Mouse (Mus musculus) bone marrow, adult 2 months (tissue): ENCODE measurements around the gene Nme9. TPM values are rescaled to one million over a fixed set of nuclear protein-coding genes. Genes with fewer than 3 reads are reported as not detected.

Source experiments
- H3K27ac ChIP-seq: fragments of 200-500 bp; 2 replicates; pipeline ENCODE4 v1.5.1; 2012; ENCODE audit warnings: low read depth, mild to moderate bottlenecking, control low read depth, inconsistent platforms, low read length; ENCODE audit not compliant: control insufficient read depth, poor library complexity, insufficient read depth
- H3K4me1 ChIP-seq: fragments of 200-500 bp; 2 replicates; pipeline ENCODE4 v1.6.1; 2011; ENCODE audit warnings: low read length; ENCODE audit not compliant: control insufficient read depth, insufficient read depth
- H3K4me3 ChIP-seq: fragments of 200-500 bp; replicated peaks from 2 replicates; pipeline ENCODE3; 2011; ENCODE audit warnings: mild to moderate bottlenecking, low read depth, low read length, control low read depth; ENCODE audit not compliant: control insufficient read depth
- CTCF ChIP-seq: fragments of 200-500 bp; IDR thresholded peaks from 2 replicates; pipeline ENCODE4 v1.5.1; 2011; ENCODE audit warnings: low read length, control low read depth; ENCODE audit not compliant: control insufficient read depth, insufficient read depth
- POLR2A ChIP-seq: fragments of 200-500 bp; IDR thresholded peaks from 2 replicates; pipeline ENCODE4 v1.6.1; 2011; ENCODE audit warnings: low read depth, mild to moderate bottlenecking, control low read depth, low read length, borderline replicate concordance; ENCODE audit not compliant: control insufficient read depth
- WGBS: fragments of 180-500 bp; shearing (Covaris S2); methylation state at CpG from one replicate; pipeline ENCODE4 v1.1.7; 2018; 5-methylcytosine and 5-hydroxymethylcytosine counted together
- polyA plus RNA-seq: library from polyadenylated mRNA; stranded (reverse); fragments of >200 nt; gene quantifications from 2 replicates; pipeline ENCODE4 v1.2.4, GENCODE M21; 2011; ENCODE audit warnings: low replicate concordance; ENCODE audit not compliant: missing spikeins, insufficient read depth, insufficient read length

Nme9 gene
- polyA plus RNA-seq, 1 experiment, result not detected

DNA sequence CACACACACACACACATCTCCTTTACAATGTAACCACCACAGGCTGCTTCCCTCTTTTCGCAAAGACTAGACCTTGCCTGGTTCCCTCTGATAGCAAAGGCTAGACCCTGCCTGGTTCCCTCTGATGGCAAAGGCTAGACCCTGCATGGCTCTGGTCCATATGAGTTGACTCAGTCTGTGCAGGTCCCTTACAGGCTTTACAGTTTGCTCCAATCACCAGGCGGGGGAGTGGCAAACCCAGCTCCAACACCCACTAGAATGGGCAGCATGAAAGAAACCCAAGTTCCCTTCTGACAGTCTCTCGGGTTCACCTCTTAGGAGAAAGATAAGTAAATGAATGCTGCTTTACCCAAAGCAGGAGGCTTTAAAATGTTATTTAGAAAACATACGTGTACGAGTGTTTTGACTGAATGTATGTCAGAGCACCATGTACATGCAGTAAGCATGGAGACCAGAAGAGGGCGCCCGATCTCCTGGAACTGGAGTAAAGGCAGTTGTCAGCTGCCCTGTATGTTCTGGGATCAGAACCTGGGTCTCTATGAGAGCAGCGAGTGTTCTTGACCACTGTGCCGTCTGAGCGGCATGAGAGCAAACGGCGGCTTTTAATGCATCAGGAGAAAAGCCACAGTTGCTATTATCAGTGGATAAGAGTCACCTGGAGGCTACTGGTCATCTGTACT, 7.4 kb downstream of the Nme9 start:
- TF ChIP-seq CTCF (peak; percentile 69), POLR2A (no peak)
- Histone ChIP-seq H3K27ac (no peak overlapping the region), H3K4me1 (no peaks in the 10 kb centered on the region), H3K4me3 (no peak overlapping the region)
- WGBS, result 31% methylated on average over 12 of the region's 12 CpGs

GRCm38 (mm10) chr9:99459730-99460129, 8.5 kb downstream of the Nme9 start:
- TF ChIP-seq CTCF (no peak), POLR2A (no peak)
- no peak overlapping the region for H3K4me3 ChIP-seq
- H3K4me1 ChIP-seq, result no peaks in the 10 kb centered on the region
- no peak overlapping the region for H3K27ac ChIP-seq
- 82% methylated on average over 4 of the region's 4 CpGs for WGBS

DNA sequence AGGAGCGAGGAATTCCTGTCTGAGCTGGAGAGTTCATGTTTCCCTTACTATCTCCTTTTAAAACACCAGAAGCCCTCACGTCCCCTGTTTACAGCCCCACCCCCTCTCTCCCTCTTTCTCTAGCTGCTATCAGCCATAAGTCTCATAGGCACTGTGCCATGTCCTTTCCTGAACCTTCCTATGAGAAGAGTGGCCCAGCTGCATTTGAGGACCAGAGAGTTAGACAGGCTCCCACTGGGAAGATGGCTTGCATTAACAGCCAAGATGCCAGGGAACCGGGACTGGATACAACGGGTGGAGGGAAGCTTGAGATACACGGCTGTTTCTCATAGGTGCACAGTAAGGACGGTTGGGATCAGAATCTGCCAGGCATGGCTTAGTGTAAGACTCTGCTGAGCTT, 13.6 kb downstream of the Nme9 start:
- no peak overlapping the region for H3K4me3 ChIP-seq
- H3K27ac ChIP-seq, result no peak overlapping the region
- WGBS, result 81% methylated on average over 6 of the region's 6 CpGs
- no peaks in the 10 kb centered on the region for H3K4me1 ChIP-seq
- TF ChIP-seq CTCF (no peak), POLR2A (no peak)

GRCm38 (mm10) chr9:99468572-99468971, 17.3 kb downstream of the Nme9 start:
- no peaks in the 10 kb centered on the region for H3K4me1 ChIP-seq
- H3K4me3 ChIP-seq, result no peak overlapping the region
- WGBS, result 86% methylated on average over 9 of the region's 9 CpGs
- H3K27ac ChIP-seq, result no peak overlapping the region
- TF ChIP-seq POLR2A (no peak), CTCF (no peak)

DNA sequence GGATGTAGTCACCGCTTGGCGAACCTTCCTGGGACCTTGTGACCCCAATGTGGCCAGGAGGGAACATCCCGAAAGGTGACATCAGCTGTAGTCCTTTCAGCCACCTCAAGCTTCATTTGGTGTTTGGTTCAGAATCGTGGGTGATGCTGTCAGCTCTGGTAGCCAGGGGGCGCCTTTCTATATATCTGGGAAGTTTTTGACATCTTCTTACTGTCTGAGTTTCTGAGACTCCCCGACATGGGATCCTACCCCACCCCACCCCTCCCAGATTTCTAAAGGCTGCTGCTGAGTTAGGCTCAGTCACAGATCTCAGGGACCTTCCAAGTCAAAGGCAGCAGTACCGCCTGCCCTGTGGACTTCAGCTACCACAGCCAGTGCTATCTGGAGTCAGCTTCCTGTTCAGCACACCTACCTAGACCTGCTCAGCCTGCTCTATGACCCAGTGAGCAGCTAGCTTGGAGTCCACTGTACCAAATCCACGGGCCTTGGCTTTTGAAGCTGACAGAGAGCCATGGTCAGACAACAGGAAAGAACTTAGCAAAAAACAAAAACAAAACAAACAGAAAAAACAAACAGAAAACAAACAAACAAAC, 18.5 kb downstream of the Nme9 start:
- H3K4me3 ChIP-seq, result no peak overlapping the region
- TF ChIP-seq CTCF (peak; percentile 25; the same call in 1 of the 2 replicates), POLR2A (no peak)

GRCm38 (mm10) chr9:99470347-99471092, 19.2 kb downstream of the Nme9 start:
- H3K4me3 ChIP-seq, result peak overlapping the region; percentile 16
- TF ChIP-seq CTCF, result no peak
- TF ChIP-seq POLR2A, result no peak
- H3K27ac ChIP-seq, result peak overlapping the region; percentile 31
- WGBS, result 53% methylated on average over 16 of the region's 16 CpGs
- H3K4me1 ChIP-seq, result no peaks in the 10 kb centered on the region

More for the DNA sequence above, 18.5 kb downstream of the Nme9 start:
- H3K4me1 ChIP-seq, result no peaks in the 10 kb centered on the region
- H3K27ac ChIP-seq, result no peak overlapping the region
- WGBS, result 49% methylated on average over 8 of the region's 8 CpGs

DNA sequence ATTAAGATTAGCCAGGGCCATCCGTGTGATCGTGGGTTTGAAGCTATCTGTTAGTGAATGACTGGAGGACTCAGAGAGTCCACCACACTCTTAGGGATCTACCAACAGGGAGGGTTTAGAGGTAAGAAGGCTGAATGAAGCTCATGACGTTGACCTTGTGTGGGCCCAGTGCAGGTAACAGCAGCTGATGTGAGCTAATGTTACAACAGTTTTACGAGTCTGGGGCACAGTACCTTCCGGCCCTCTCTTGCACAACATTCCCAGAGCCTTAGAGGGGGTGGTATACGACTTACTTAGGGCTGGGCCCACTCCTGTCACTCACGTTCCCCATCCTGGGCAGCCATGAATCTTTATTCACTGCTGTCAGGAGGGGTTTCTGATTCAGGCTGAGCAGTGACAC, 20.1 kb downstream of the Nme9 start:
- Histone ChIP-seq H3K4me3 (no peak overlapping the region), H3K4me1 (no peaks in the 10 kb centered on the region), H3K27ac (no peak overlapping the region)
- TF ChIP-seq POLR2A (no peak), CTCF (no peak)
- 61% methylated on average over 7 of the region's 7 CpGs for WGBS

GRCm38 (mm10) chr9:99479181-99479711, 28.0 kb downstream of the Nme9 start:
- no peak overlapping the region for H3K27ac ChIP-seq
- no peak overlapping the region for H3K4me3 ChIP-seq
- WGBS, result 54% methylated on average over 9 of the region's 9 CpGs
- TF ChIP-seq CTCF (no peak), POLR2A (no peak)
- H3K4me1 ChIP-seq, result no peaks in the 10 kb centered on the region
